Mouse (Mus musculus) bone marrow macrophage, adult 2 months (primary cell): ENCODE data around the gene Ccdc159. TPM values are rescaled to one million over a fixed set of nuclear protein-coding genes. Genes with fewer than 3 reads are reported as not detected.

Source experiments
- H3K27ac ChIP-seq: 2 replicates; pipeline ENCODE4 v1.5.1; 2012; ENCODE audit warnings: low read depth, low read length; ENCODE audit not compliant: insufficient read depth
- H3K4me1 ChIP-seq: 2 replicates; pipeline ENCODE4 v1.6.1; 2012; ENCODE audit warnings: low read length; ENCODE audit not compliant: control insufficient read depth, insufficient read depth
- H3K4me3 ChIP-seq: 2 replicates; pipeline ENCODE4 v1.5.1; 2012; ENCODE audit warnings: mild to moderate bottlenecking, low read length, moderate library complexity; ENCODE audit not compliant: insufficient read depth
- CTCF ChIP-seq: IDR thresholded peaks from 2 replicates; pipeline ENCODE4 v1.5.1; 2012; ENCODE audit warnings: low read depth, mild to moderate bottlenecking, low read length, moderate library complexity
- POLR2A ChIP-seq: IDR thresholded peaks from 2 replicates; pipeline ENCODE4 v1.6.1; 2012; ENCODE audit warnings: mild to moderate bottlenecking, low read depth, low read length, borderline replicate concordance
- polyA plus RNA-seq: library from polyadenylated mRNA; stranded (reverse); fragments of >200 nt; gene quantifications from 2 replicates; pipeline ENCODE4 v1.2.4, GENCODE M21; 2012; ENCODE audit not compliant: missing spikeins, insufficient read depth, insufficient read length

The Ccdc159 gene
- polyA plus RNA-seq, 1 experiment, result 4.3 TPM

GRCm38 (mm10) chr9:21932445-21933137 is 5.3 kb downstream of the Ccdc159 start:
- H3K4me3 ChIP-seq, result no peak overlapping the region
- TF ChIP-seq CTCF, result no peak
- no peak for TF ChIP-seq POLR2A
- 0 out of 2 replicates have a peak, but pooled peaks cover 3% of the 10 kb centered on the region for H3K4me1 ChIP-seq
- no peak overlapping the region for H3K27ac ChIP-seq

GRCm38 (mm10) chr9:21934021-21934420 is 6.8 kb downstream of the Ccdc159 start:
- TF ChIP-seq POLR2A (no peak), CTCF (no peak)
- no peak overlapping the region for H3K4me3 ChIP-seq

GRCm38 (mm10) chr9:21935466-21936131 is 8.3 kb downstream of the Ccdc159 start:
- Histone ChIP-seq H3K4me1 (0 out of 2 replicates have a peak, but pooled peaks cover 3% of the 10 kb centered on the region), H3K27ac (no peak overlapping the region), H3K4me3 (no peak overlapping the region)
- no peak for TF ChIP-seq POLR2A
- TF ChIP-seq CTCF, result no peak

More at GRCm38 (mm10) chr9:21934021-21934420, 6.8 kb downstream of the Ccdc159 start:
- no peak overlapping the region for H3K27ac ChIP-seq
- H3K4me1 ChIP-seq, result 0 out of 2 replicates have a peak, but pooled peaks cover 3% of the 10 kb centered on the region

GRCm38 (mm10) chr9:21936692-21937570 is 9.7 kb downstream of the Ccdc159 start, which contains the start of gene Plppr2:
Gene Plppr2, plus strand, starts transcription at chr9:21937033.
- Histone ChIP-seq H3K4me3 (peak within 1 kb of the TSS; percentile 64), H3K27ac (no peak within 1 kb of the TSS), H3K4me1 (0 out of 2 replicates have a peak, but pooled peaks cover 3% of the 10 kb centered on the region)
- no peak for TF ChIP-seq POLR2A
- TF ChIP-seq CTCF, result no peak

GRCm38 (mm10) chr9:21937711-21938175 is 10.5 kb downstream of the Ccdc159 start:
- no peak overlapping the region for H3K27ac ChIP-seq
- no peak for TF ChIP-seq POLR2A
- TF ChIP-seq CTCF, result no peak
- 0 out of 2 replicates have a peak, but pooled peaks cover 3% of the 10 kb centered on the region for H3K4me1 ChIP-seq
- H3K4me3 ChIP-seq, result no peak overlapping the region

- Histone ChIP-seq H3K4me1 (0 out of 2 replicates have a peak, but pooled peaks cover 3% of the 10 kb centered on the region), H3K27ac (no peak overlapping the region), H3K4me3 (no peak overlapping the region)
- TF ChIP-seq CTCF (no peak), POLR2A (no peak)
These were observed 11.1 kb downstream of the Ccdc159 start for GRCm38 (mm10) chr9:21938234-21938855.

- no peak for TF ChIP-seq POLR2A
- TF ChIP-seq CTCF, result no peak
- H3K4me1 ChIP-seq, result no peaks in the 10 kb centered on the region
- H3K4me3 ChIP-seq, result no peak overlapping the region
- H3K27ac ChIP-seq, result no peak overlapping the region
These were observed 15.8 kb downstream of the Ccdc159 start for GRCm38 (mm10) chr9:21943046-21943445.

- H3K27ac ChIP-seq, result no peak overlapping the region
- no peak overlapping the region for H3K4me3 ChIP-seq
- H3K4me1 ChIP-seq, result no peaks in the 10 kb centered on the region
- TF ChIP-seq CTCF, result no peak
- TF ChIP-seq POLR2A, result no peak
These were observed 16.4 kb downstream of the Ccdc159 start for GRCm38 (mm10) chr9:21943638-21944037.

GRCm38 (mm10) chr9:21944267-21944666 is 17.0 kb downstream of the Ccdc159 start:
- TF ChIP-seq CTCF (no peak), POLR2A (no peak)
- H3K27ac ChIP-seq, result no peak overlapping the region
- no peak overlapping the region for H3K4me3 ChIP-seq
- no peaks in the 10 kb centered on the region for H3K4me1 ChIP-seq
